Mouse (Mus musculus) limb, embryonic 15.5 days (tissue): Measurements from ENCODE around the gene Cd59b. TPM values are rescaled to one million over a fixed set of nuclear protein-coding genes. Genes with fewer than 3 reads are reported as not detected.

Source experiments
- ATAC-seq: fragments of 200-750 bp; cut with Nextera tagmentation; 2 replicates; pipeline ENCODE4 v1.8.0; 2017; ENCODE audit warnings: low read depth, moderate TSS enrichment; ENCODE audit not compliant: insufficient number of reproducible peaks, low FRiP score, low TSS enrichment
- H3K27ac ChIP-seq: fragments of 300-500 bp; sonication (generic); 2 replicates; pipeline ENCODE4 v1.5.1; 2015; ENCODE audit warnings: moderate library complexity, mild to moderate bottlenecking, inconsistent platforms
- H3K27me3 ChIP-seq: fragments of 300-500 bp; sonication (generic); 2 replicates; pipeline ENCODE4 v1.6.1; 2015; ENCODE audit warnings: inconsistent platforms
- H3K36me3 ChIP-seq: fragments of 300-500 bp; sonication (generic); 2 replicates; pipeline ENCODE4 v1.6.1; 2015; ENCODE audit warnings: inconsistent platforms
- H3K4me1 ChIP-seq: fragments of 300-500 bp; sonication (generic); 2 replicates; pipeline ENCODE4 v1.6.1; 2015; ENCODE audit warnings: inconsistent platforms
- H3K4me2 ChIP-seq: fragments of 300-500 bp; sonication (generic); 2 replicates; pipeline ENCODE4 v1.6.1; 2015; ENCODE audit warnings: mild to moderate bottlenecking, inconsistent platforms
- H3K4me3 ChIP-seq: fragments of 300-500 bp; sonication (generic); 2 replicates; pipeline ENCODE4 v1.5.1; 2015; ENCODE audit warnings: mild to moderate bottlenecking, inconsistent platforms
- H3K9ac ChIP-seq: fragments of 300-500 bp; sonication (generic); 2 replicates; pipeline ENCODE4 v1.6.1; 2015; ENCODE audit warnings: inconsistent platforms
- H3K9me3 ChIP-seq: fragments of 300-500 bp; sonication (generic); 2 replicates; pipeline ENCODE4 v1.6.1; 2016; ENCODE audit warnings: inconsistent platforms
- WGBS: fragments of 180-500 bp; shearing (Covaris S2); methylation state at CpG from one replicate; pipeline ENCODE4 v1.1.7; 2015; 5-methylcytosine and 5-hydroxymethylcytosine counted together
- polyA plus RNA-seq: library from polyadenylated mRNA; unstranded; fragments of >200 nt; fragmentation: Nextera tagmentation; extraction: Ambion mirVana; gene quantifications from 2 replicates; pipeline ENCODE4 v1.2.1, GENCODE M21; 2015

Cd59b gene
- polyA plus RNA-seq, 1 experiment from 2014 or later, result 6.8 TPM

DNA sequence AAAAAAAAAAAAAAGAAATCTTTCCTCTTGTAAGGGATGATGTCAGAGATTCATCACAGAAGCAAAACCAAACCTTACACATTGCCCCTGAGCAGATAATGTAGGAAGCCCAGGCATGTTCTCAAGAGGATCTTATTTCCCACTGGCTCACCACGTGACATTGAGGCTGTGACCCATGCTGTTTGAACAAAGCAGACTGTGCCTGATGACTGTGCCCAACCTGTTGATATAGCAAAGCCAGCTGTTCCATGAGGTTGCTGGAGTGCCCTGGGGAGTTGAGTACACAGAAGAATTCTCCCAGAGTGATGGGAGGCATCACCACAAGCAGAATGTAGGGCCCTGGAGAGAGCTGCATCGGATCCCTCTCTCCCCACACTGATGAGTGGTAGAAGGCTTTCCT is 66.3 kb downstream of the Cd59b start:
- Histone ChIP-seq H3K9ac (no peak overlapping the region), H3K4me1 (no peaks in the 10 kb centered on the region), H3K4me3 (no peak overlapping the region), H3K9me3 (no peaks in the 10 kb centered on the region), H3K36me3 (no peaks in the 10 kb centered on the region), H3K4me2 (no peak overlapping the region), H3K27me3 (0 out of 2 replicates have a peak, but pooled peaks cover 4% of the 10 kb centered on the region), H3K27ac (no peak overlapping the region)
- WGBS, result 72% methylated on average over 2 of the region's 2 CpGs
- no peak for ATAC-seq

Other genes starting within 250 kb of the Cd59b start
- gene Lmo2, start 111.9 kb upstream of the Cd59b start, polyA plus RNA-seq, result 16.4 and 18.7 TPM in 2 replicates
- gene Fbxo3, start 42.1 kb upstream of the Cd59b start, polyA plus RNA-seq, result 52.0 and 53.5 TPM in 2 replicates
- gene 4931422A03Rik, start 41.5 kb upstream of the Cd59b start, polyA plus RNA-seq, result 2.3 TPM in 2 replicates
- gene Gm10912, start 4.0 kb upstream of the Cd59b start, polyA plus RNA-seq, result 0.12 TPM in 1 of 2 replicates, not detected in the other
- gene Gm10799, start 1.3 kb upstream of the Cd59b start, polyA plus RNA-seq, result not detected in 2 replicates
- gene Cd59a, start 26.0 kb downstream of the Cd59b start, polyA plus RNA-seq, result 16.0 and 20.1 TPM in 2 replicates
- not detected in 2 replicates for gene A930018P22Rik, start 52.9 kb downstream of the Cd59b start, polyA plus RNA-seq